Mouse (Mus musculus) hindbrain, embryonic 16.5 days (tissue): ENCODE measurements around the gene Sema3b. TPM values are rescaled to one million over a fixed set of nuclear protein-coding genes. Genes with fewer than 3 reads are reported as not detected.

ENCODE experiments used
- ATAC-seq: fragments of 200-750 bp; cut with Nextera tagmentation; 2 replicates; pipeline ENCODE4 v1.8.0; 2017; ENCODE audit warnings: moderate TSS enrichment, moderate library complexity
- H3K27ac ChIP-seq: fragments of 300-500 bp; sonication (generic); 2 replicates; pipeline ENCODE4 v1.5.1; 2014; ENCODE audit warnings: low read depth, mild to moderate bottlenecking, control low read depth, low read length, moderate library complexity
- H3K27me3 ChIP-seq: fragments of 300-500 bp; sonication (generic); replicated peaks from 2 replicates; pipeline ENCODE4 v1.6.1; 2014; ENCODE audit warnings: low read length; ENCODE audit not compliant: control insufficient read depth, insufficient read depth
- H3K36me3 ChIP-seq: fragments of 300-500 bp; sonication (generic); 2 replicates; pipeline ENCODE4 v1.6.1; 2014; ENCODE audit warnings: mild to moderate bottlenecking, low read length, moderate library complexity, mixed read lengths; ENCODE audit not compliant: control insufficient read depth, insufficient read depth
- H3K4me1 ChIP-seq: fragments of 300-500 bp; sonication (generic); 2 replicates; pipeline ENCODE4 v1.6.1; 2014; ENCODE audit warnings: low read depth, low read length; ENCODE audit not compliant: control insufficient read depth, insufficient read depth
- H3K4me2 ChIP-seq: fragments of 300-500 bp; sonication (generic); 2 replicates; pipeline ENCODE4 v1.6.1; 2014; ENCODE audit warnings: mild to moderate bottlenecking, low read length, control low read depth, moderate library complexity
- H3K4me3 ChIP-seq: fragments of 300-500 bp; sonication (generic); 2 replicates; pipeline ENCODE4 v1.5.1; 2014; ENCODE audit warnings: mild to moderate bottlenecking, low read length, control low read depth, moderate library complexity
- H3K9ac ChIP-seq: fragments of 300-500 bp; sonication (generic); 2 replicates; pipeline ENCODE4 v1.6.1; 2014; ENCODE audit warnings: low read depth, mild to moderate bottlenecking, control low read depth, low read length, moderate library complexity
- H3K9me3 ChIP-seq: fragments of 300-500 bp; sonication (generic); 2 replicates; pipeline ENCODE4 v1.6.1; 2014; ENCODE audit warnings: mild to moderate bottlenecking, low read length, moderate library complexity; ENCODE audit not compliant: control insufficient read depth
- WGBS: fragments of 180-500 bp; shearing (Covaris S2); extraction: QIAGEN DNeasy Blood & Tissue Kit; methylation state at CpG from one replicate; pipeline ENCODE4 v1.1.7; 2014; 5-methylcytosine and 5-hydroxymethylcytosine counted together
- polyA plus RNA-seq: library from polyadenylated mRNA; unstranded; fragments of >200 nt; fragmentation: Nextera tagmentation; extraction: Ambion mirVana; gene quantifications from 2 replicates; pipeline ENCODE4 v1.2.1, GENCODE M21; 2015

Gene Sema3b
- polyA plus RNA-seq, 1 experiment from 2014 or later, result 7.0 TPM

- no peaks in the 10 kb centered on the region for H3K27me3 ChIP-seq
- no peak overlapping the region for H3K4me2 ChIP-seq
- no peak overlapping the region for H3K27ac ChIP-seq
- ATAC-seq, result no peak
- H3K4me1 ChIP-seq, result peaks cover 14% of the 10 kb centered on the region
- no peaks in the 10 kb centered on the region for H3K9me3 ChIP-seq
- no peak overlapping the region for H3K4me3 ChIP-seq
- no peak overlapping the region for H3K9ac ChIP-seq
- H3K36me3 ChIP-seq, result peaks cover 20% of the 10 kb centered on the region
These were observed 11.9 kb upstream of the Sema3b start for GRCm38 (mm10) chr9:107620954-107621353.

DNA sequence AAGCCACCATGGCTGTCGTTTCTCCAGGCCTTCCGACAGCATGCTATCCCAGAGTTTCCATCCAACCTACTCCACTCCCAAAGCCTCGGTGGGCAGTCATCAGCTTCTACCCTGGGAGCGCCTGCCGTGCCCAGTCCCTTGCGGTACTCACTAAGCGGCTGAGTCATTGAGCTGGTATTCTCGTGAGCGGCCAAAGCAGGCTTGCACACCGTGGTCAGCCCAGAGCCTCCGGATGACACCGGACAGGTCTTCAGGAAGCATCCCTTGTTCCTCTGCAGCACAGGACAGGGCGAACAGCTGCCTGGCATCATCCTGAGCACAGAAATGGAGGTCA, 10.5 kb upstream of the Sema3b start:
- Histone ChIP-seq H3K4me1 (peaks cover 7% of the 10 kb centered on the region), H3K36me3 (peaks cover 30% of the 10 kb centered on the region), H3K4me2 (no peak overlapping the region), H3K9ac (0 out of 2 replicates have a peak overlapping the region, but pooled peaks have one; percentile 6), H3K4me3 (no peak overlapping the region), H3K27ac (peak overlapping the region; percentile 60), H3K27me3 (no peaks in the 10 kb centered on the region), H3K9me3 (no peaks in the 10 kb centered on the region)
- no peak for ATAC-seq
- 67% methylated on average over 13 of the region's 13 CpGs for WGBS

- 0 out of 2 replicates have a peak, but pooled peaks have one; percentile 18 for ATAC-seq
- H3K4me3 ChIP-seq, result no peak overlapping the region
- H3K9ac ChIP-seq, result peak overlapping the region; percentile 11; the same call in 1 of the 2 replicates
- WGBS, result 43% methylated on average over 13 of the region's 13 CpGs
- peak overlapping the region; percentile 65 for H3K27ac ChIP-seq
- no peak overlapping the region for H3K4me2 ChIP-seq
- peaks cover 32% of the 10 kb centered on the region for H3K36me3 ChIP-seq
- H3K9me3 ChIP-seq, result no peaks in the 10 kb centered on the region
- no peaks in the 10 kb centered on the region for H3K27me3 ChIP-seq
- peaks cover 7% of the 10 kb centered on the region for H3K4me1 ChIP-seq
These were observed 9.9 kb upstream of the Sema3b start for GRCm38 (mm10) chr9:107618778-107619545.

DNA sequence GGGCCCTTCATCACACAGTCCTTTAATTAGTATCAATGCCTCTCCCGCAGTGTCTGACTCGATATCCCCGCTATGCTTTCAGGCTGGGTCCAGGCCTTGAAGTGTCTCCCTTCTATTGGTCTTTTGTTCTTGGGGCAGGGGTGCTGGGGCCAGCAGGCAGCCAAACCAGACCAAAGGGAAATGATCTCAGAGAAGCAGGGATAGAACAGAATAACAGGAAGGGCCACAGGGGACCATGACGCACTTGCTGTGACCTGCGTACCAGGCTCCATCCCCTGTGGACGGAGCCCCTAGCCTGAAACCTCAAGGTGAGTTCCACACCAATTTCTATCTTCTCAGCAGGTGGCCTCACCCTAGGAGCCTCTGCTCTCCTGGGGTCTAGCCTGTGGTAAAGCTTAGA, 9.1 kb upstream of the Sema3b start:
- WGBS, result 88% methylated on average over 6 of the region's 6 CpGs
- H3K4me1 ChIP-seq, result peaks cover 7% of the 10 kb centered on the region
- no peaks in the 10 kb centered on the region for H3K9me3 ChIP-seq
- H3K27ac ChIP-seq, result peak overlapping the region; percentile 65
- H3K27me3 ChIP-seq, result no peaks in the 10 kb centered on the region
- H3K4me3 ChIP-seq, result no peak overlapping the region
- peaks cover 33% of the 10 kb centered on the region for H3K36me3 ChIP-seq
- H3K9ac ChIP-seq, result no peak overlapping the region
- no peak for ATAC-seq
- no peak overlapping the region for H3K4me2 ChIP-seq

DNA sequence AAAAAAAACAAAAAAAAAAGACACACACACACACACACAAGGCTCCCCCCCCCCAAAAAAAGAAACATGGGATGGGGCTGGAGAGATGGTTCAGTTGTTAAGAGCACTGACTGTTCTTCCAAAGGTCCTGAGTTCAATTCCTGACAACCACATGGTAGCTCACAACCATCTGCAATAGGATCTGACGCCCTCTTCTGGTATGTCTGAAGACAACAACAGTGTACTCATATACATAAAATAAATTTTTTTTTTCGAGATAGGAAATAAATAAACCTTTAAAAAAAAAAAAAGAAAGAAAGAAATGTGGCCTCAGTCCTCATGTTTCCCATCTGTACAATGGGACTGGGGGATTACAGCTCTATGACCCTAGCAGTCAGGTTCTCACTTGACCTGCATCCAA, 8.4 kb upstream of the Sema3b start:
- Histone ChIP-seq H3K4me1 (peaks cover 7% of the 10 kb centered on the region), H3K27me3 (no peaks in the 10 kb centered on the region), H3K9ac (no peak overlapping the region), H3K36me3 (peaks cover 33% of the 10 kb centered on the region), H3K9me3 (no peaks in the 10 kb centered on the region), H3K4me2 (no peak overlapping the region), H3K4me3 (no peak overlapping the region), H3K27ac (no peak overlapping the region)
- ATAC-seq, result no peak
- 81% methylated on average over 2 of the region's 2 CpGs for WGBS

GRCm38 (mm10) chr9:107615035-107615434, 6.0 kb upstream of the Sema3b start:
- WGBS, result 51% methylated on average over 4 of the region's 4 CpGs
- Histone ChIP-seq H3K4me2 (no peak overlapping the region), H3K27ac (peak overlapping the region; percentile 12; the same call in 1 of the 2 replicates), H3K4me1 (peaks cover 18% of the 10 kb centered on the region), H3K4me3 (no peak overlapping the region), H3K27me3 (no peaks in the 10 kb centered on the region), H3K9ac (no peak overlapping the region), H3K9me3 (no peaks in the 10 kb centered on the region), H3K36me3 (peaks cover 30% of the 10 kb centered on the region)
- ATAC-seq, result no peak

GRCm38 (mm10) chr9:107612945-107613569, 4.0 kb upstream of the Sema3b start:
- Histone ChIP-seq H3K27ac (peak overlapping the region; percentile 99), H3K27me3 (no peaks in the 10 kb centered on the region), H3K36me3 (peaks cover 23% of the 10 kb centered on the region), H3K9ac (no peak overlapping the region; the same call in 1 of the 2 replicates), H3K4me2 (peak overlapping the region; percentile 87), H3K4me1 (peaks cover 11% of the 10 kb centered on the region), H3K9me3 (no peaks in the 10 kb centered on the region), H3K4me3 (peak overlapping the region; percentile 44)
- peak; percentile 21 for ATAC-seq
- 10% methylated on average over 12 of the region's 12 CpGs for WGBS

GRCm38 (mm10) chr9:107612191-107612944, 3.3 kb upstream of the Sema3b start:
- peak overlapping the region; percentile 99 for H3K27ac ChIP-seq
- WGBS, result 3% methylated on average over 31 of the region's 48 CpGs

More at GRCm38 (mm10) chr9:107612191-107612944, 3.3 kb upstream of the Sema3b start:
- peak overlapping the region; percentile 44 for H3K4me3 ChIP-seq
- H3K9me3 ChIP-seq, result no peaks in the 10 kb centered on the region
- peak overlapping the region; percentile 87 for H3K4me2 ChIP-seq
- H3K4me1 ChIP-seq, result peaks cover 11% of the 10 kb centered on the region
- peak; percentile 94 for ATAC-seq
- H3K36me3 ChIP-seq, result peaks cover 23% of the 10 kb centered on the region
- H3K9ac ChIP-seq, result peak overlapping the region; percentile 77
- H3K27me3 ChIP-seq, result no peaks in the 10 kb centered on the region
